Mouse (Mus musculus): ENCODE measurements around the gene Med25.

Gene Med25

DNA sequence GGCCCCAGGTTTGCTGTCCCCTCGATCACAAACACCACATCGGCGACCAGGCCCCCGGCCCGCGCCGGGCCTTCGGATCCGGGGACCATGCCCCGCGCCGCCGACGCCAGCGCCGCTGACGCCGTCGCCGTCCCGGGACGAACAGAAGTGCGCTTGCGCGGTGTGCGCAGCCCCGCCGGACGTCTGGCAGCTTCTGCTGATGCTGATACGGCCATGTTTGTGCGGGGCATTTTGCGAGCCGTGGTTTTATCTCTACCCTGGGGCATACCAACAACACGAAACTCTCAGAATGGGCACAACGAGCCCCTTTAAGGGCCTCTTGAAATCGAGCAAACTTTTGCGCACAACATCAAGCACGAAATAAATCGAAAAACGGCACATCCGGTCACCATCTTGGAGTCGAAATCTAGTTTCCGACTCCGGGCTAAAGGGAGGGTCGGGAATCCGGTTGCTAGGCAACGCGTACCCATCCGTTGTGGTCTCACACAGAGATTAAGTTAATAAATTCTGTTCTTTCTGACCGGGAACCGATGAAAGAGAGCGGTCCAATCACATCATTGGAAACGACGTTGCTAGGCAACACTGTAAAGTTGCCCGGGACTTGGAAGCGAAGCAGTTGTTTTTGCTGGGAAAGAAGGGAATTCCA lies at the start of gene Med25:
Med25 (minus strand) TSS at position 437 of the 646 bp plus-strand sequence.
- DNase-seq, result peak; percentile 89 to 90

DNA sequence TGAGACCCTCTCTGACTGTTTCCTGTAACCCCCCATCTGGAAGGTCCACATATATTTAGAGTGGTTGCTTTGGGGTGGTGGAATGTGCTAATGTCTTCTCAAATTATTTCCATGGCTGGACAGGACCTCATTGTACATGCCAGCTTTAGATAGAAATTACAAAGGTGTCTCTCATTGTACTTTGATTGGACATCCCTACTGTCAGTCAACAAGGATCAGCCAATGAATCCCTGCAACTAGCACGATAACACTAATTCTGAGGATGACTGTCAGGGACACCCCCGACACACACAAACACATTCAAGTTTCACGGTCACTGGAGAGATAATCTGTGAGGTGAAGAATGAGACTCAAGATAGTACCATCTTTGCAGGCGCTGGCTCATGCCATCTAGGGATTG lies 46.2 kb upstream of the Med25 start:
- DNase-seq, result no peak

DNA sequence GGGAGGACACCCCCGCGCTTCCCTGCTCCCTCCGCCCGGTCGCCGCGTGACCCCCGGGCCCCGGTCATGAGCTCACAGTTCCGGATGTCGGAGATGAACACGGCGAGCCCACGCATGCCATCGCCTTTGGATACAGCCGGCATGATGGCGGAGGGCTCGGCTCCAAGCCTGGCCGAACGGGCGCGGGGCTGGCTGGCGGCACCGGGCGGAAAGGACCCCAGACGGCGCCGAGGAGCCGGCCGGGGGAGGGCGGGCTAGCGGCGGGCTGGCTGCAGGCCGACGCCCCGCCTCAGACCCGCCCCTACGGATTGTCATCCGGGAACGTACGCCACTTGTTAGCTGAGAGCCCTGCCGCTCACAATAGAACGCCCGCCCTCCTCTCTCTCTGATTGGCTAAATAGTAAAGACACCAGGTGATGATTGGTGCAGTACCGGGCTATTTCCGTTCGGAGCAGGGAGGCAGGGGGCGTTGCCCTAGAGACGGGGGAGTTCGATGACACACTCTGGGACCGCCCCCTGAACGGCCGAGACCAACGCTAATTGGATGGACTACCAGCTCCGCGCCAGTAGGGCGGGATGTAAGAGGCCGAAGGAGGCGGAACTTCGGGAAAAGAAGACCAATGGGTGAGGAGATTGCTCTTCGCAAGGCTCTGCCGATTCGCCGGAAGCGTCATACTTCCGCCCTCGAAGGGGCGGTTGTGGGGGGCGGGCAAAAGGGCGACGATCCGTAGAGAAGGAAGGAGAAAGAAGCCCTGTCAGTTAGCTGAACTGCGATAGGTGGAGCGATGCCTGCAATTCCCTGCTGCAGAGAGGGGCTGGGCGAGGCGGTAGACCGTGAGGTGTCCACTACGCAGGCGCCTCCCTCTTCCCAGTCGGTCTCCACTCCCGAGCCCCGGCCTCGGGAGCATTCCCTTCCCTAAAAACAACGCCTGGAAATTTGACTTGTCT lies 37.0 kb upstream of the Med25 start, which contains the start of gene Ap2a1:
Ap2a1 (minus strand) TSS at position 293 of the 948 bp plus-strand sequence.
- DNase-seq, result peak; percentile 99

DNA sequence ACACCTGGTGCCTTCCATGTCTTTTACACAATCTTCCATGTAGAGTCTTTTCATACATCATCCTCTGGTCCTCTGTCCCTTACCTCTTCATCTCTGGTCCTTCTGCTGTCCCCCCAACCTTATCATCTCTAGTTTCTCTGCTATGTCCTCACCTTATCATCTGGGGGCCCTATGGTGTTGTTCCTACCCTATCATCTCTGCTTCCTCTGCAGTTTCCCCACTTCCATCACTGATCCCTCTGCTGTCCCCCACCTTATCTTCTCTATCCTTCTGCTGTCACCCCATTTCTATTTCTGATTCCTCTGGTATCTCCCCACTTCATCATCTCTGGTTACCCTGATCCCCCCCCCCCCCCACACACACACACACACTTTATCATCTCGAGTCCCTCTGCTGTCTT lies 36.1 kb upstream of the Med25 start:
- no peak for DNase-seq

DNA sequence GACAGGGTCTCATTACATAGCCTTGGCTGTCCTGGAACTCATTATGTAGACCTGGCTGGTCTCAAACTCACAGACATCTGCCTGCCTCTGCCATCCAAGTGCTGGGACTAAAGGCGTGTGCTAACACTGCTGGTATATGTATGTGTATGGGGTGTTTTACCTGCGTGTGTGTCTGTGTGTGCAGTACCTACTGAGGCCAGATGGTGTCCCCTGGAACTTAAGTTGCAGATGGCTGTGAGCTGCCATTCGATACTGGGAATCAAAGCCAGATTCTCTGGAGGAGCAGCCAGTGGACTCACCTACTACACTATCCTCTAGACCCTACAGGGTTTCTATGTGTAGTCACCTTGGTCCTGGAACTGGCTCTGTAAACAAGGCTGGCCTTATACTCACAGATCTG lies 33.0 kb upstream of the Med25 start:
- peak; percentile 44 to 45 for DNase-seq

GRCm38 (mm10) chr7:44922530-44922929 lies 30.0 kb upstream of the Med25 start:
- DNase-seq, result no peak

DNA sequence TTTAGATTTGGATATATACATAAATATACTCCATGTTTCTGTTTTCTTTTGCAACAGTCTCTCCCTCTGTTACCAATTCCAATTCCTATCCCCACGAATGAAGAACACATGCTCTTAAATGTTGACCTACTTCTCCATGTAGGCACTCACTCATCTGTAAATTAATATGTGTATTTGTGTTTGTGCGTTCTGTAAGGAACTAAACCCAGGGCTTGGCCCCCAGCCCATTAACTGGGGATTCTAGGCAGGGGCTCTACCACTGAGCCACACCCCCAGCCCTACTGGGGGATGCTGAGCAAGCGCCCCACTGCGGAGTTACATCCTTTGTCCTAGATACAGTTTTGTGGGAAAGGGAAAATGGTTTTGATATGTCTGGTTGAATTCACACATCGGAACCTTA lies 26.6 kb upstream of the Med25 start:
- peak in 1 of 2 experiments; percentile 3 for DNase-seq

GRCm38 (mm10) chr7:44918219-44918618 lies 25.7 kb upstream of the Med25 start:
- DNase-seq, result no peak

- peak in 1 of 2 experiments; percentile 4 for DNase-seq
Measured at GRCm38 (mm10) chr7:44916881-44917280, 24.4 kb upstream of the Med25 start.

DNA sequence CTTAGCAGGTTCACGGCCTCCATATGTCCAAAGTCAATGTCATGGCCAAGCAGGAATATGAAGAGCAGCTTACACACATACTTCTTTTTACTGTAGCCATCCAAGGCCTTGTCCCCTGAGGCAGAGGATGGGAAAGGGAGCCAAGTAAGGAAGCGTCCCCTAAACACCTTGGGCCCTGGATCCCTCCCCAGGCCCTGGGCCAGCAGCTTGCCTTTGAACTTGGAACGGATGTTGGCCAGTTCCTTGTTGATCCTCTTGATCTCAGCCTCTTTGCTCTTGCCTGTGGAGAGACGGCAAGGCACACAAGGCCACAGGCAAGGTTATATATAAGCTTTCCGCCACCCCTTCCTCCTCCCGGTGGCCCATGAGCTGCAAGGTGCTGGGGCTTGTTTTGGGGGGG lies 23.7 kb upstream of the Med25 start:
- DNase-seq, result peak in 1 of 2 experiments; percentile 2

GRCm38 (mm10) chr7:44915314-44915713 lies 22.8 kb upstream of the Med25 start:
- DNase-seq, result no peak

DNA sequence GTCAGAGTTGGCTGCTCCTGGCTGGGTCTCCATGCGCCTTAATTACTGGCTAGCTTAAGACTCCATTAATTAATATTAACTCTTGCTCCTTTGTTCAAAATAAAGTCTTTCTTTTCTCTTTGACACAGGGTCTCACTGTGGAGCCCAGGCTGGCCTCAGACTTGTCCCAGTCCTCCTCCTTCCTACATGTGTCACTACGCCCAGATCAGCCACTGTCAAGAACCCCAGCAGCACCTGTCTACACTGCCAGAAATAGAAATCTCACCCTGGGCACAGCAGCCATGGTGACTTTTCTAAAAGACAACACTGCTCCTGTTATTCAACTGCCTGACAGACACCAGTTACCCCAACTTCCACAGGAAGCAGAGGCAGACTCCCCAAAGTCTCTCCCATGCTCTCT lies 21.9 kb upstream of the Med25 start:
- DNase-seq, result no peak

- peak; percentile 34 to 37 for DNase-seq
Measured at GRCm38 (mm10) chr7:44908706-44909476, 16.4 kb upstream of the Med25 start.

GRCm38 (mm10) chr7:44905430-44905829 lies 12.9 kb upstream of the Med25 start:
- no peak for DNase-seq

- DNase-seq, result no peak
Measured at GRCm38 (mm10) chr7:44901230-44901722, 8.8 kb upstream of the Med25 start.

DNA sequence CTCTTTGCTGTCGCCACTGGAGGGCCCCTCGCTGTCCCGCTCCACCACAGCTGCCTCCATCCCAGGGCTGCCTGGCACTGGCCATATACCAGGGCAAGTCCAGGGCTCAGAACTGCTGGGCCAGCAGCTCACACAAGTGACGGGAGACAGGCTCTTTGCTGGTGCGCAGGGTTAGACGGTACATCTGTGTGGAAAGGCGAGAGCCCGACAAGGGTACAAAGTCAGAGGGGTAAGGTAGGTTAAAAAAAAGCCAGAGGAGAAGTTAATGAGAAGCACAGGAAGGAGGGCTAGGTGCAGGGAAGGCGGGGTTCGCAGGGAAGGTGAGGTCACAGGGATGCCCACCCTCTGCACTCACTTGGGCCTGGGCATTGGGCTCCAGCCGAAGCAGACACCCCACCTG lies 8.1 kb upstream of the Med25 start:
- DNase-seq, result no peak

DNA sequence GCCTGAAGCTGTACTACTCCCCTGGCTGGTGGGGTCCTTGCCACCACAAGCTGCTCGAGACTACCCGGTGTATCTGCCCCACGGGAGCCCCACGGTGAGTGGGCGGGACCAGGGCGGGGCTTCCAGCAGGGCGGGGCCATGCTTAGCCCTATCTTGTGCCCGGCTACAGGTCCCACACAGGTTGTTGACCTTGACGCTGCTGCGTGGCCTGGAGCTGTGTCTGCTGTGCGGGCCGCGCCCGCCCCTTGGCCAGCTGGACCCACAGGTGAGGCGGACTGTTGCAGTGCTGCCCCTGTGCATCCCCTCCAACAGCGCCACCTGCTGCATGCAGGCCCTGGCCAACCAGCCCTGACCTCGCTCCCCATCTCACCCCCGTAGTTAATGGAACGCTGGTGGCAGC lies 6.1 kb upstream of the Med25 start:
- peak; percentile 27 to 53 for DNase-seq

DNA sequence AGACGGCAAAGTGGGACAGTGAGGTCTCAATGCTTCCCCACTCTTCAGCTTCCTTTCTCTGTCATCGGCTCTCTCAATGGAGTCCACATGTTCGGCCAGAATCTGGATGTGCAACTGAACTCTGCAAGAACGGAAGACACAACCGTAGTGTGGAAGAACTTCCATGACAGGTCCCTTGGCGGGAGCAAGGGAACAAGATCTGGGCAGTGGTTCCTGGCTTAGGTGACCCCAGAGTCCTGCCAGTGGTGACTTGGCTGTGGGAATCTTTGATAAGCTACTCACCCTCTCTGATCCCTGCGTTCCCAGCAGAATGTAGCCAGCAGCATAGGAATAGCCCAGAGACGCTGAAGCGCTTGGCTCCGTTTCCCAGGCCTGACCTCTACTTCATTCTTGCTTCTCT lies 4.0 kb upstream of the Med25 start:
- no peak for DNase-seq

- peak; percentile 90 for DNase-seq
Measured at GRCm38 (mm10) chr7:44895593-44896434, 3.3 kb upstream of the Med25 start, which contains the start of gene Fuz. Gene Fuz, plus strand, starts transcription at chr7:44896079.

GRCm38 (mm10) chr7:44895206-44895592 lies 2.7 kb upstream of the Med25 start:
- DNase-seq, result no peak

GRCm38 (mm10) chr7:44894175-44894574 lies 1.7 kb upstream of the Med25 start:
- DNase-seq, result no peak

DNA sequence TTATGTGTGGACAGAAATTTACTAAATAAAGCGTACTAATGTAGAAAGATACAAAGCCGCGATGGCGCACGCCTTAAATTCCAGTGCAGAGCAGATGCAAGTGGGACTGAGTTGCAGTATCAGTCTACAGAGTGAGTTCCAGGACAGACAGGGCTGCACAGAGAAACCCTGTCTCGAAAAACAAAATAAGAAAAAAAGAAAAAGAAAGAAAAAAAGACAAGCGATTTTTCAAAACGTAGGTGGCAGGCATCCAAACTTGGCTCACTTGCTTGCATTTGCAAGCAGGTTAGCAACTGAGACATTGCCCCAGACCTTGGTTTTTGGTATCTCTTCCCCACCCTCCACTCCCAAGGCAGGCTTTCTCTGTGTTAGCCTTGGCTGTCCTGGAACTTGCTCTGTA lies 685 bp upstream of the Med25 start:
- DNase-seq, result no peak
